In the genomic region with DNA sequence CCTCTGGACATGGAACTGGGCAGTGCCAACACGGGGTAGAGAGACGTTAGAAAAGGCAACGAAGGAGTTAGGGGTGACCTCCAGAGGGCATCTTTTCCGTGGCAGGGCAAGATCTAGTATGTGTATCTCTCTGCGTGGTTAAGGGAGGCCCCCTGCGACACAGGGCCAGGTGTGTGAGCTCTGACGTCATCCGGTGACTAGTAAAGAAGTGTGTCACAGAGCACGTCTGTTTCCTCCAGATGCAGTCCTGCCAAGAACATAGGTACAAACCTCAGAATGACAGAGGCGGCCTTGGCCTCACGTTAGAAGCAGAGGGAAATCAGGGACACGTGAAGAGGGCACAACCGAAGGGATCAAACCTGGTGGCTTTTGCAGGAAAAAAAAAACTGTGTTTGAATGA, we compare ENCODE assay signal across 20 mouse cellular contexts. TPM values are rescaled to one million over a fixed set of nuclear protein-coding genes. Genes with fewer than 3 reads are reported as not detected.
DNase-seq lines count a peak whose midpoint lies in the region; ATAC-seq and TF ChIP-seq lines count a peak whose summit lies in the region.
"Had no signal": no experiment of that assay in that cellular context is flagged by ENCODE, and none has a peak within 500 bp of the region (broad histone marks: within the 10 kb centered on the region; RNA-seq: fewer than 3 reads in every experiment).

No protein-coding gene starts in this region.

- no peaks in the 10 kb centered on the region for H3K36me3 ChIP-seq in heart, embryonic 16.5 days (ENCODE audit: control insufficient read depth, insufficient read depth)
- no peaks in the 10 kb centered on the region for H3K36me3 ChIP-seq in thymus, adult 2 months (ENCODE audit: control insufficient read depth, insufficient read depth, low read length)
- no peaks in the 10 kb centered on the region for H3K36me3 ChIP-seq in forebrain, embryonic 16.5 days (ENCODE audit: control insufficient read depth, insufficient read depth)
- H3K36me3 ChIP-seq: embryonic facial prominence, embryonic 15.5 days; hindbrain, embryonic 13.5 days; intestine, embryonic 15.5 days; liver, embryonic 12.5 days had no signal

- no peak for DNase-seq in heart, postnatal 25 days (ENCODE audit: low spot score)
- peak; percentile 81 for DNase-seq in thymus, adult 2 months
- no peak for DNase-seq in frontal cortex, postnatal 36 days (ENCODE audit: low spot score in 2 of 2)
- DNase-seq in right cerebral cortex, adult 18-20 months = no peak
- DNase-seq in c-Kit-positive CD71-positive TER-119-positive erythroid progenitor cells, embryonic 14.5 days (ENCODE audit: low spot score) = no peak
- DNase-seq: adrenal gland, postnatal 14 days; cerebellum, adult 11-12 months; cerebellum, postnatal 36 days; gastrocnemius, postnatal 14 days; kidney, postnatal 36 days; lung, adult 2 months; lung, postnatal 36 days had no signal

- ATAC-seq in heart, embryonic 16.5 days (replicated peaks; ENCODE audit: extremely low read depth, insufficient read depth, low FRiP score) = peak; percentile 64; the same call in 1 of the 2 replicates
- peak; percentile 8 to 46; a peak in 2 of 4 replicates for ATAC-seq in hematopoietic stem cell, adult 5-6 weeks (replicated peaks in 1 of 2; ENCODE audit: insufficient read depth in 1 of 2, low FRiP score in 2 of 2, low TSS enrichment in 1 of 2, low read depth in 1 of 2, poor library complexity in 2 of 2, severe bottlenecking in 2 of 2)
- ATAC-seq in forebrain, embryonic 16.5 days = no peak
- ATAC-seq: intestine, embryonic 15.5 days; liver, embryonic 12.5 days; Patski had no signal

- no peaks in the 10 kb centered on the region for H3K9me3 ChIP-seq in heart, embryonic 16.5 days (replicated peaks; ENCODE audit: control insufficient read depth, low read length)
- H3K9me3 ChIP-seq in forebrain, embryonic 16.5 days (ENCODE audit: control insufficient read depth, low read length) = no peaks in the 10 kb centered on the region
- H3K9me3 ChIP-seq: embryonic facial prominence, embryonic 15.5 days; hindbrain, embryonic 13.5 days; intestine, embryonic 15.5 days; liver, embryonic 12.5 days had no signal

- H3K9ac ChIP-seq in heart, embryonic 16.5 days (ENCODE audit: low read length) = no peak overlapping the region
- H3K9ac ChIP-seq in forebrain, embryonic 16.5 days (replicated peaks; ENCODE audit: low read depth, low read length) = no peak overlapping the region
- H3K9ac ChIP-seq: embryonic facial prominence, embryonic 15.5 days; hindbrain, embryonic 13.5 days; intestine, embryonic 15.5 days; liver, embryonic 12.5 days had no signal

- no peak overlapping the region for H3K27ac ChIP-seq in heart, embryonic 16.5 days (ENCODE audit: low read length)
- H3K27ac ChIP-seq in thymus, adult 2 months (ENCODE audit: control insufficient read depth, insufficient read depth, low read length) = peak overlapping the region; percentile 64
- H3K27ac ChIP-seq in forebrain, embryonic 16.5 days (ENCODE audit: low read length) = no peak overlapping the region
- H3K27ac ChIP-seq: embryonic facial prominence, embryonic 15.5 days; hindbrain, embryonic 13.5 days; intestine, embryonic 15.5 days; liver, embryonic 12.5 days had no signal

- peak; percentile 45; the same call in 1 of the 2 replicates for TF ChIP-seq CTCF in thymus, adult 2 months (IDR thresholded peaks at IDR 0.05; ENCODE audit: borderline replicate concordance, control insufficient read depth, extremely low read depth, insufficient read depth, low read length, poor library complexity)

- intact Hi-C loops in heart, postnatal 25 days (cut with DNase I) = loop anchor here (5.0 kb wide), 1 partner anchor 43 kb away; the partner anchor contains the start of gene Snx18

- WGBS in heart, embryonic 16.5 days = 84% methylated on average over 13 of the region's 13 CpGs
- WGBS in thymus, adult 2 months = 32% methylated on average over 13 of the region's 13 CpGs
- 89% methylated on average over 13 of the region's 13 CpGs for WGBS in forebrain, embryonic 16.5 days

- H3K4me3 ChIP-seq in heart, embryonic 16.5 days (ENCODE audit: low read length) = no peak overlapping the region
- H3K4me3 ChIP-seq in thymus, adult 2 months (ENCODE audit: control insufficient read depth, insufficient read depth, low read length) = no peak overlapping the region
- no peak overlapping the region for H3K4me3 ChIP-seq in forebrain, embryonic 16.5 days (replicated peaks; ENCODE audit: low read length)
- H3K4me3 ChIP-seq: embryonic facial prominence, embryonic 15.5 days; hindbrain, embryonic 13.5 days; intestine, embryonic 15.5 days; liver, embryonic 12.5 days had no signal

- TF ChIP-seq POLR2A in thymus, adult 2 months (IDR thresholded peaks at IDR 0.05; ENCODE audit: control insufficient read depth, extremely low read depth, insufficient read depth, low read length, poor library complexity) = no peak

- no peaks in the 10 kb centered on the region for H3K27me3 ChIP-seq in heart, embryonic 16.5 days (ENCODE audit: control insufficient read depth, insufficient read depth, low read length)
- no peaks in the 10 kb centered on the region for H3K27me3 ChIP-seq in thymus, adult 2 months (ENCODE audit: control insufficient read depth, insufficient read depth, low read length)
- no peaks in the 10 kb centered on the region for H3K27me3 ChIP-seq in forebrain, embryonic 16.5 days (replicated peaks; ENCODE audit: control insufficient read depth, insufficient read depth, low read length)
- H3K27me3 ChIP-seq: embryonic facial prominence, embryonic 15.5 days; hindbrain, embryonic 13.5 days; intestine, embryonic 15.5 days; liver, embryonic 12.5 days; Patski had no signal

- no peak overlapping the region for H3K4me2 ChIP-seq in heart, embryonic 16.5 days (ENCODE audit: low read depth, low read length)
- H3K4me2 ChIP-seq in forebrain, embryonic 16.5 days (ENCODE audit: low read length) = no peak overlapping the region
- H3K4me2 ChIP-seq: embryonic facial prominence, embryonic 15.5 days; hindbrain, embryonic 13.5 days; intestine, embryonic 15.5 days; liver, embryonic 12.5 days had no signal

- H3K4me1 ChIP-seq in heart, embryonic 16.5 days (ENCODE audit: control insufficient read depth, insufficient read depth, low read length) = no peaks in the 10 kb centered on the region
- H3K4me1 ChIP-seq in thymus, adult 2 months (replicated peaks; ENCODE audit: control insufficient read depth, insufficient read depth, low read length) = peaks cover 17% of the 10 kb centered on the region
- H3K4me1 ChIP-seq in forebrain, embryonic 16.5 days (replicated peaks; ENCODE audit: control insufficient read depth, insufficient read depth, low read length) = no peaks in the 10 kb centered on the region
- H3K4me1 ChIP-seq: embryonic facial prominence, embryonic 15.5 days; hindbrain, embryonic 13.5 days; intestine, embryonic 15.5 days; liver, embryonic 12.5 days had no signal

RNA-seq across cellular contexts. Expression of gene Snx18, which starts 44.1 kb away (rescaled TPM):
- 10.7 and 11.8 TPM in 2 replicates for polyA plus RNA-seq in heart, embryonic 16.5 days (2015; fragmentation: Nextera tagmentation; extraction: Ambion mirVana)
- total RNA-seq in heart, postnatal 25 days (2021) = 10 to 100 TPM; 22.6 to 23.6 TPM
- 27.2 and 30.5 TPM in 2 replicates for total RNA-seq in hematopoietic stem cell, adult 5-6 weeks (2017)
- polyA plus RNA-seq in thymus, adult 2 months (2012; rRNA removed) = 15.6 and 21.0 TPM in 2 replicates
- 8.4 and 10.9 TPM in 2 replicates for polyA plus RNA-seq in forebrain, embryonic 16.5 days (2015; fragmentation: Nextera tagmentation; extraction: Ambion mirVana)
